Mouse (Mus musculus) liver, embryonic 14.5 days (tissue): Measurements from ENCODE around the gene Acvr1c. TPM values are rescaled to one million over a fixed set of nuclear protein-coding genes. Genes with fewer than 3 reads are reported as not detected.

ENCODE experiments used
- ATAC-seq: fragments of 200-750 bp; cut with Nextera tagmentation; 2 replicates; pipeline ENCODE4 v1.8.0; 2017; ENCODE audit warnings: moderate number of reproducible peaks, mild to moderate bottlenecking, moderate library complexity; ENCODE audit not compliant: insufficient read depth
- DNase-seq, 3 experiments: peaks; one replicate each; pipeline ENCODE4 v3.0.0-alpha.2; 2012 to 2013; ENCODE audit warnings: low read depth in 3 of 3, low spot score in 3 of 3
- H3K27ac ChIP-seq: fragments of 300-500 bp; sonication (generic); 2 replicates; pipeline ENCODE4 v1.5.1; 2014; ENCODE audit warnings: moderate library complexity, mild to moderate bottlenecking, control low read depth, inconsistent platforms
- H3K27me3 ChIP-seq: fragments of 300-500 bp; sonication (generic); 2 replicates; pipeline ENCODE4 v1.6.1; 2014; ENCODE audit warnings: mild to moderate bottlenecking, low read length, moderate library complexity; ENCODE audit not compliant: control insufficient read depth, insufficient read depth
- H3K36me3 ChIP-seq: fragments of 300-500 bp; sonication (generic); replicated peaks from 2 replicates; pipeline ENCODE4 v1.6.1; 2014; ENCODE audit warnings: low read depth; ENCODE audit not compliant: control insufficient read depth, insufficient read depth
- H3K4me1 ChIP-seq, 2 experiments: fragments of 200-500 bp in 1 of 2; fragments of 300-500 bp in 1 of 2; sonication (generic) in 1 of 2; replicated peaks; 2 replicates each; pipeline ENCODE4 v1.6.1; 2012 to 2014; ENCODE audit warnings: antibody characterized with exemption in 1 of 2, inconsistent platforms in 1 of 2, low read length in 1 of 2; ENCODE audit not compliant: control insufficient read depth in 2 of 2, insufficient read depth in 2 of 2
- H3K4me2 ChIP-seq: fragments of 300-500 bp; sonication (generic); 2 replicates; pipeline ENCODE4 v1.6.1; 2014; ENCODE audit warnings: low read depth, mild to moderate bottlenecking, control low read depth, moderate library complexity
- H3K4me3 ChIP-seq, 2 experiments: fragments of 200-500 bp in 1 of 2; fragments of 300-500 bp in 1 of 2; sonication (generic) in 1 of 2; 2 replicates each; pipeline ENCODE4 v1.5.1; 2012 to 2014; ENCODE audit warnings: low read depth in 2 of 2, low read length in 2 of 2, mild to moderate bottlenecking in 2 of 2, control low read depth in 1 of 2, inconsistent platforms in 1 of 2, moderate library complexity in 1 of 2; ENCODE audit not compliant: insufficient read depth in 1 of 2
- H3K9ac ChIP-seq: fragments of 300-500 bp; sonication (generic); replicated peaks from 2 replicates; pipeline ENCODE4 v1.6.1; 2014; ENCODE audit warnings: mild to moderate bottlenecking, control low read depth, moderate library complexity
- H3K9me3 ChIP-seq: fragments of 300-500 bp; sonication (generic); 2 replicates; pipeline ENCODE4 v1.6.1; 2016; ENCODE audit warnings: low read length, mixed read lengths; ENCODE audit not compliant: control insufficient read depth
- CTCF ChIP-seq: IDR thresholded peaks from 2 replicates; pipeline ENCODE4 v1.5.1; 2016; ENCODE audit warnings: antibody characterized with exemption, low read depth, control low read depth
- EP300 ChIP-seq: IDR thresholded peaks from 2 replicates; pipeline ENCODE4 v1.6.1; 2016; ENCODE audit warnings: antibody characterized with exemption, low read depth
- WGBS: fragments of 180-500 bp; shearing (Covaris S2); extraction: QIAGEN DNeasy Blood & Tissue Kit; methylation state at CpG from one replicate; pipeline ENCODE4 v1.1.7; 2014; ENCODE audit not compliant: insufficient replicate concordance; 5-methylcytosine and 5-hydroxymethylcytosine counted together
- polyA plus RNA-seq, 2 experiments: library from polyadenylated mRNA; depleted of rRNA in 1 of 2; stranded (reverse) in 1 of 2; unstranded in 1 of 2; fragments of >200 nt; fragmentation: Nextera tagmentation in 1 of 2; extraction: Ambion mirVana in 1 of 2; gene quantifications; 2 replicates each; pipeline versions ENCODE4 v1.2.1 to v1.2.3; 2012 to 2014

The Acvr1c gene
- polyA plus RNA-seq, 2 experiments = 0.01 to 0.02 TPM

DNA sequence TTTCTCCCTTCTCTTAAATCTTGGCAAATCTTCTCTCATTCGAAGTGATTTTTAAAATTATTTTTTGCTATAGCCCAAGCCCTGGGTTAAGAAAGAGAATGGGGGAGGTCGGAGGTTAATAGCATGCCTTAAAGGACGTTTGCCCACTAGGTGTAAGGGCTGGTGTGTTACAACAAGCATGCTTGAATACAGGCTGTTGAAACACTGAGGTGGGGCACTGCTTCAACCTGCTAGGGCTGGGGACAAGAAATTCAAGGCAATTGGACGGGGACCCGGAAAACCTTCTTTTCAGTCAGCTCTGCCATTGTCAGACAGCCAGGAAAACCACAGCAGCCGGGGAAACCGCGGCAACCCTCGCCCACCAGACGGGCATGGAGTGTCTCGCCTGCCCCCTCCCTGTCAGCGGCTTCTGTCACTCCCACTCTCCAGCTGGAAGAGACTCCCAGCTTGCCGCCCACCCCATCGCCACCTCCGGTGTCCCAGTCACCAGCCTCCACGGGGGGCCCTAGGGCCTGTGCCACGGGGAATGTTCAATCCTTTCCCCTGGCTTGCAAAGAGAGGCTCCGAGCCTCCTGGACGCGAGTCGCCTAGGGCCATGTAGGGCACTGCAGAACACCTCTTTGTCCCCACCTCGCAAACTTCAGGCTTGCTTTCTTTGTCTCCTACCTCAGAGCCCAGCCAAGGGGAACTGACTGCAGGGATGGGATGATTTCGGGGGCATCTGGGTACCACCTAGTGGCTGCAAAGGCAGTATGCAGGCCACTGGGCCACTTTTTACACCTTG, 33.4 kb downstream of the Acvr1c start:
- WGBS = 4% methylated on average over 23 of the region's 23 CpGs
- ATAC-seq (no peak), DNase-seq (no peak)
- Histone ChIP-seq H3K4me1 (no peaks in the 10 kb centered on the region), H3K4me3 (peak overlapping the region in 1 of 2 experiments; percentile 26; a peak in 1 of 4 replicates), H3K9me3 (no peaks in the 10 kb centered on the region), H3K4me2 (peak overlapping the region; percentile 11), H3K9ac (no peak overlapping the region), H3K27me3 (no peaks in the 10 kb centered on the region), H3K27ac (no peak overlapping the region), H3K36me3 (no peaks in the 10 kb centered on the region)
- peak; percentile 48 for TF ChIP-seq CTCF
- no peak for TF ChIP-seq EP300

- Histone ChIP-seq H3K4me3 (no peak overlapping the region), H3K9ac (no peak overlapping the region), H3K4me2 (no peak overlapping the region), H3K27ac (no peak overlapping the region), H3K27me3 (no peaks in the 10 kb centered on the region), H3K4me1 (no peaks in the 10 kb centered on the region), H3K36me3 (no peaks in the 10 kb centered on the region), H3K9me3 (no peaks in the 10 kb centered on the region)
- TF ChIP-seq CTCF = no peak
- no peak for TF ChIP-seq EP300
- DNase-seq (no peak), ATAC-seq (no peak)
- 54% methylated on average over 6 of the region's 6 CpGs for WGBS
These were observed 34.4 kb downstream of the Acvr1c start for GRCm38 (mm10) chr2:58323274-58323673.

- H3K36me3 ChIP-seq = no peaks in the 10 kb centered on the region
- H3K4me2 ChIP-seq = no peak overlapping the region
- H3K4me3 ChIP-seq = no peak overlapping the region
- no peaks in the 10 kb centered on the region for H3K4me1 ChIP-seq
- TF ChIP-seq CTCF (no peak), EP300 (no peak)
- H3K27ac ChIP-seq = no peak overlapping the region
- ATAC-seq = no peak
- H3K27me3 ChIP-seq = no peaks in the 10 kb centered on the region
- no peak overlapping the region for H3K9ac ChIP-seq
- no peaks in the 10 kb centered on the region for H3K9me3 ChIP-seq
- 66% methylated on average over 7 of the region's 7 CpGs for WGBS
- no peak for DNase-seq
These were observed 41.5 kb downstream of the Acvr1c start for GRCm38 (mm10) chr2:58316186-58316585.

- Histone ChIP-seq H3K4me1 (no peaks in the 10 kb centered on the region), H3K27ac (no peak overlapping the region), H3K4me3 (no peak overlapping the region), H3K9ac (no peak overlapping the region), H3K27me3 (no peaks in the 10 kb centered on the region), H3K4me2 (no peak overlapping the region), H3K36me3 (no peaks in the 10 kb centered on the region), H3K9me3 (no peaks in the 10 kb centered on the region)
- DNase-seq (no peak), ATAC-seq (no peak)
- 29% methylated on average over 3 of the region's 3 CpGs for WGBS
- no peak for TF ChIP-seq CTCF
- TF ChIP-seq EP300 = no peak
These were observed 48.0 kb downstream of the Acvr1c start for GRCm38 (mm10) chr2:58309695-58310094.

DNA sequence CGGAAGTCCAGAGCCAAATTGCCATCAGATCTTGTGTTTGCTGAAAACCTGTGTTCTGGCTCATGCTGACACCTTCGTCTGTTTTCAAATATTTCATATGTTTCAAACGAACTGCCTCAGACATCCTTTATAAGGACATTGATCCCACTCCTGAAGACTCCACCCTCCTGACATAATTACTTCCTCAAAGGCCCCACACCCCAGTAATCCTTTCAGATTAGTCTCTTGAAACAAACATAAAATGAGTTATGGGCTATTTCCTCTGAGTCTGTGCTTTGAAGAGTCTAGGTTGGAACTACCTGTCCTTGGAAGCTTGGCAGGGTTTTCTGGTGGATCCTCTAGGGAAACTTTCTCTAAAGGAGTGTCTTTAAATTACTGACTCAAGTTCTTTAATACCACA, 53.2 kb downstream of the Acvr1c start:
- Histone ChIP-seq H3K9ac (no peak overlapping the region), H3K27me3 (no peaks in the 10 kb centered on the region), H3K27ac (no peak overlapping the region), H3K36me3 (no peaks in the 10 kb centered on the region), H3K4me1 (no peaks in the 10 kb centered on the region), H3K9me3 (no peaks in the 10 kb centered on the region), H3K4me2 (no peak overlapping the region), H3K4me3 (no peak overlapping the region)
- TF ChIP-seq CTCF (no peak), EP300 (no peak)
- ATAC-seq (no peak), DNase-seq (no peak)
- 54% methylated on average over 3 of the region's 3 CpGs for WGBS
